Mouse (Mus musculus) kidney, adult 2 months (tissue): ENCODE results near the gene Xrcc5. TPM values are rescaled to one million over a fixed set of nuclear protein-coding genes. Genes with fewer than 3 reads are reported as not detected.
A peak's percentile ranks its signal among the peaks of the same experiment; 100 is the strongest.

Experiments used
- DNase-seq: peaks from one replicate; pipeline ENCODE4 v3.0.0; 2021
- H3K27ac ChIP-seq: fragments of 200-500 bp; 2 replicates; pipeline ENCODE4 v1.5.1; 2012; ENCODE audit warnings: low read depth, low read length, control low read depth, inconsistent platforms; ENCODE audit not compliant: insufficient read depth
- H3K27me3 ChIP-seq: fragments of 200-500 bp; replicated peaks from 2 replicates; pipeline ENCODE4 v1.6.1; 2012; ENCODE audit warnings: mild to moderate bottlenecking, moderate library complexity, low read length, inconsistent platforms; ENCODE audit not compliant: control insufficient read depth, insufficient read depth
- H3K36me3 ChIP-seq: fragments of 200-500 bp; 2 replicates; pipeline ENCODE4 v1.6.1; 2012; ENCODE audit warnings: mild to moderate bottlenecking, moderate library complexity, low read length, inconsistent platforms; ENCODE audit not compliant: control insufficient read depth, insufficient read depth
- H3K4me1 ChIP-seq: fragments of 200-500 bp; 2 replicates; pipeline ENCODE4 v1.6.1; 2011; ENCODE audit warnings: low read length; ENCODE audit not compliant: control insufficient read depth, insufficient read depth
- H3K4me3 ChIP-seq: fragments of 200-500 bp; 2 replicates; pipeline ENCODE4 v1.5.1; 2011; ENCODE audit warnings: mild to moderate bottlenecking, low read depth, low read length, control low read depth; ENCODE audit not compliant: insufficient read depth
- CTCF ChIP-seq: fragments of 200-500 bp; conservative IDR thresholded peaks from 2 replicates; pipeline ENCODE4 v1.5.1; 2011; ENCODE audit warnings: low read depth, mild to moderate bottlenecking, control low read depth, low read length, moderate library complexity, mixed read lengths; ENCODE audit not compliant: insufficient read depth, insufficient read length
- POLR2A ChIP-seq: fragments of 200-500 bp; IDR thresholded peaks from one replicate; pipeline ENCODE4 v1.6.1; 2011; ENCODE audit warnings: low read depth, low read length, control low read depth
- WGBS: fragments of 180-500 bp; shearing (Covaris S2); methylation state at CpG from one replicate; pipeline ENCODE4 v1.1.7; 2018; 5-methylcytosine and 5-hydroxymethylcytosine counted together
- polyA plus RNA-seq: library from polyadenylated mRNA; depleted of rRNA; stranded (reverse); fragments of >200 nt; gene quantifications from 2 replicates; pipeline ENCODE4 v1.2.3, GENCODE M21; 2012

Xrcc5 gene
- polyA plus RNA-seq, 1 experiment, result 11.4 TPM

DNA sequence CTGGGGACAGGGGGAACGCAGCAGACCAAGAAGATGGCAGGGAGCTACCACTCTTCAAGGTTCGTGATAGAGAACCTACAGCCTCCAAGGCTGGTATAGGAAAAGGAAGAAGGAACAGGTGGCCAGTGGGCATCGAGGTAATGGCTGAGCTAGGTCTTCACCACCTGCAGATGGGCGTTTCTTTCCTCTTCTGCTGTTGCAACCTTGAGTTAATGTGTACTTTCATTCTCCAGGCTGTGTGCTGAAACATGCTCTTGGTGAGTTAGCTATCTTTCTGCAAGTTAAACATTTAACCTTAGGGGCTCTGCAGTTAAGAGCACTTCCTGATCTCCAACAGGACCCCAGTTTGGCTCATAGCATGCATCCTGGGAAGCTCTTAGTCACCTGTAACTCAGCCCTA lies 19.3 kb upstream of the Xrcc5 start:
- Histone ChIP-seq H3K36me3 (no peaks in the 10 kb centered on the region), H3K4me1 (peaks cover 29% of the 10 kb centered on the region; the same call in 1 of the 2 replicates), H3K4me3 (peak overlapping the region; percentile 2; the same call in 1 of the 2 replicates), H3K27me3 (no peaks in the 10 kb centered on the region), H3K27ac (peak overlapping the region; percentile 77)
- peak; percentile 85 for DNase-seq
- 45% methylated on average over 4 of the region's 4 CpGs for WGBS
- no peak for TF ChIP-seq CTCF
- TF ChIP-seq POLR2A, result peak; percentile 9

DNA sequence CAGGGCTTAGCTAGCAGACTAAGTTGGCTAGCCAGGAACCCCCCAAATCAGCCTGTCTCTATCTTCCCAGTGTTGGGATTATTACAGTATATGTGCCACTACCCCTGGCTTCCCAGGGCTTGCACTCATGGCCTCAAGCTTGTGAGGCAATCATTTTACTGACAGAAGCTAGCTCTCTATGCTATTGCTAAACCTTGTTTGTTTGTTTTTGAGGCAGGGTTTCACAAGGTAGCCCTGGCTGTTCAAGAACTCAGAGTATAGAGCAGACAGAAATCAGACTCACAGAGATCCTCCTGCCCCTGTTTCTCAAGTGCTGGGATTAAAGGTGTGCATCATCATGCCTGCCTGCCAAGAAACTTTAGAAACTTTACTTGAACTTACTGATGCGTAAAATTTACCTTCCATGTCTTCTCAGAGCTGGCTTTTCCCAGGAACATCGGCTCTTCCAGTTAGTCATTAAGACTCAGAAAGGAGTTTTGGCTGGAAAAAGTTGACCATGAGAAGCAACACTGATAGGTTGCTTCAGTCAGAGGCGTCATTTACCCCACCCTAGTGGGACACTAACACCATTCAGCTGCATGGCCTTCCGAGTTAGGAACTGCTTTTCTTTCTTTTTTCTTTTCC lies 18.6 kb upstream of the Xrcc5 start:
- Histone ChIP-seq H3K4me3 (no peak overlapping the region), H3K4me1 (peaks cover 30% of the 10 kb centered on the region; the same call in 1 of the 2 replicates), H3K27ac (peak overlapping the region; percentile 66), H3K36me3 (no peaks in the 10 kb centered on the region), H3K27me3 (no peaks in the 10 kb centered on the region)
- TF ChIP-seq CTCF, result no peak
- TF ChIP-seq POLR2A, result no peak
- WGBS, result 47% methylated on average over 4 of the region's 4 CpGs
- DNase-seq, result peak; percentile 90

DNA sequence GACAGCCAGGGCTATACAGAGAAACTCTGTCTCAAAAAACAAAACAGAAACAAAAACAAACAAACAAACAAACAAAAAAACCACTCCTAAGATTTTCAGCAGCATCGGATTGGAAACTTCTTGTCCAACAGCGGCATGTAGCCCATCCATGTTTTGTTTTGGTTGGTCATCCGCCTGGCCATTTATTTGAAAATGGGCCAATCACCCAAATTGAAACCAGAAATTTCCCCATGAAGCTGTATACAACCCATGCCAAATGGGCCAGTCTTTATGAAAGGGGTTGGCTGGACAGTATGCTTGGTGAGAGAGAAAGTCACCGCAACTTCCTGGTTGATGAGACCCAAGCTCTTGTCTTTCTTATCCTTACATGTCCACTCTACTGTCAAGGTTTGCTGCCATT lies 16.3 kb upstream of the Xrcc5 start:
- Histone ChIP-seq H3K4me3 (no peak overlapping the region), H3K4me1 (peaks cover 33% of the 10 kb centered on the region; the same call in 1 of the 2 replicates), H3K27me3 (no peaks in the 10 kb centered on the region), H3K27ac (peak overlapping the region; percentile 97), H3K36me3 (no peaks in the 10 kb centered on the region)
- WGBS, result 93% methylated on average over 4 of the region's 4 CpGs
- TF ChIP-seq POLR2A (no peak), CTCF (no peak)
- DNase-seq, result no peak

DNA sequence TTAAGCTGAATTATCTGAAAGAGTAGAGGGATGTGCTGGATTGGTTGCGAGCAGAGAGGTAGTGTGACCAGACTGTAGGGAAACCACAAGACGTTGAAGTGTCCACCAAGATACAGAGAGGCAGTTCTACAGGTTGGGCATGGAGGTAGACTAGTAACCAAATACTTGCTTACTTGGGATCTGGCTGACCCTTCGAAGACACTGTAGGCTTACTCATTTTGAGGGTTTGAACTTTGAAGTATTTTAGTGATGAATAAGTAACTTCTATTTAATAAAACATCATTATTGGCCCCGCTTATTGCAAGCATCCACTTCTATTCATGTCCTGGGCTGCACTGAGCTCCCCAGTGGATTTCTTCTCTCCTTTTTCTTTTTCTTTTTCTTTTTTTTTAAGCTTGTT lies 15.8 kb upstream of the Xrcc5 start:
- H3K4me3 ChIP-seq, result no peak overlapping the region
- peaks cover 33% of the 10 kb centered on the region; the same call in 1 of the 2 replicates for H3K4me1 ChIP-seq
- TF ChIP-seq POLR2A, result no peak
- peak; percentile 71 for DNase-seq
- peak overlapping the region; percentile 97 for H3K27ac ChIP-seq
- no peaks in the 10 kb centered on the region for H3K36me3 ChIP-seq
- 62% methylated on average over 4 of the region's 4 CpGs for WGBS
- H3K27me3 ChIP-seq, result no peaks in the 10 kb centered on the region

DNA sequence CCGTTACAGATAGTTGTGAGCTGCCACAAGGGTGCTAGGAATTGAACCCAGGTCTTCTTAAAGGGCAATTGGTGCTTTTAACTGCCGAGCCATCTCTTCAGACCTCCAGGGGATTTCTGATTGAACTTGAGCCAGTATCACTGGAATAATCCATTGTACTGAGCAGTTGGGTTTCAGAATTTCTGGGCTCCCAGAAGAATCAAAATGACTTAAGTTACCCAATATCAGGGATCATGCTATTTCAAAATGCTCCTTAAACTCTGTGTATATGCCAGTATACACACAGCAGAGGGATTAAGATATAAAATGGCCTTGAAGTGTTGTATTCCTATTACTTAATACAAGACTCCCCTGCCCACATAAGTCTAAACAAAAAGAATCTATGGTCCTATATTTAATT lies 15.3 kb upstream of the Xrcc5 start:
- Histone ChIP-seq H3K27ac (peak overlapping the region; percentile 91), H3K27me3 (no peaks in the 10 kb centered on the region), H3K4me3 (no peak overlapping the region), H3K4me1 (peaks cover 33% of the 10 kb centered on the region; the same call in 1 of the 2 replicates), H3K36me3 (no peaks in the 10 kb centered on the region)
- TF ChIP-seq CTCF (no peak), POLR2A (no peak)
- DNase-seq, result no peak
- 63% methylated on average over 2 of the region's 2 CpGs for WGBS

DNA sequence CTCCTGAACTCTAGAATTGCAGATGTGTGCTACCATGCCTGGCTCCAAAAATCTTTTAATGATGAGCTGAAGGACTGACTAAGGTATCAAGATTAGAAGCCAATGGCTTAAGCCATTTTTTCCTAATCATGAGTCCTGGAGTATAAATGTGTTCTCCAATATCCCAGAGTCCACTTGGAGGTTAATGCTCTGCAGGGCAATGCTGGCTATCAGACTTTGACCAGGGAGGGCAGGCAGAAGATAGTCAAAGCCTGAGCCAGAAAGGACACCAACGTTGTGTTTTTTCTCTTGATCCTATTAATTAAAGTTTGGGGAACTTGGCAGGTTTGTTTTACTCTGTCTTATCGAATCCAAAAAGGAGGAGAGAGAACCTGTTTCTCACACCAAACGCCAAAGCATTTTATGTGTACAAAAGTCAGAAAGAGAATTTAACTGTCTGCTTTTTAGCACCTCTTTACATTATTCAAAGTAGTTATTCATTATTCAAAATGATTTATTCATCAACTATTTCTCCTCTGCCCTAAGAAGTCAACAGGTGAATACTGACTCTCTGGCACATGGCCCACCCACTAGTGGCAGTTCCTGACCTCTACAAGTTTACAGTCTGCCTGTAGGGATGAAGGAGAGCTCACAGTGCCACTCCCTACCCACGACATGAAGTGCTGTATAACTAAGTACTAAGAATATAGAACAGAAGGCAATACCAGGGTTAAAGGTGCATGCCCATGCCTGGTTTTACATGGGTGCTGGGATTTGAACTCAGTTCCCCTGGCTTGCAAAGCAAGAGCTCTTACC lies 13.2 kb upstream of the Xrcc5 start:
- Histone ChIP-seq H3K27me3 (no peaks in the 10 kb centered on the region), H3K4me3 (no peak overlapping the region), H3K4me1 (peaks cover 29% of the 10 kb centered on the region; the same call in 1 of the 2 replicates), H3K36me3 (no peaks in the 10 kb centered on the region), H3K27ac (peak overlapping the region; percentile 71)
- peak; percentile 92 for DNase-seq
- WGBS, result 40% methylated on average over 4 of the region's 4 CpGs
- TF ChIP-seq POLR2A (no peak), CTCF (no peak)

DNA sequence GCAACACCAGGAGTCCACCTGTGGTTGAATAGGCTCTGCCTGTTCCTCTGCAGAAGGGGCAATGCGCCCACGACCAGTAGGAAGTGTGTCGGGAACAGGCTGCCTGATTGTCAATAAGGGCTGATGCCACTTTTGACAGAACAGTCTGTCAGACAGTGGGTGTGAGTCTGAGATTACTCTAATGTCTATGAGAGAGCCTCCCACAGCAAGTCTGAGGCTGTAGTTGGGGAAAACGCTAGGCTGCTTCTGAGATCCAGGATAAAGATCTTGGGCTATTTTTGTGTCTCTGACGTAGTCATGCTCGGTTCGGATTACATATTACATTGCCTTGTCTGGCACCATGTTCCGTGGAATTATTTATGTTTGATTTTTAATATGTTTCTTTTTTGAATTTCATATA lies 11.5 kb upstream of the Xrcc5 start:
- no peaks in the 10 kb centered on the region for H3K27me3 ChIP-seq
- H3K4me3 ChIP-seq, result no peak overlapping the region
- peak overlapping the region; percentile 65; the same call in 1 of the 2 replicates for H3K27ac ChIP-seq
- WGBS, result 62% methylated on average over 8 of the region's 8 CpGs
- H3K36me3 ChIP-seq, result no peaks in the 10 kb centered on the region
- TF ChIP-seq POLR2A (no peak), CTCF (no peak)
- H3K4me1 ChIP-seq, result peaks cover 22% of the 10 kb centered on the region; the same call in 1 of the 2 replicates
- DNase-seq, result no peak

DNA sequence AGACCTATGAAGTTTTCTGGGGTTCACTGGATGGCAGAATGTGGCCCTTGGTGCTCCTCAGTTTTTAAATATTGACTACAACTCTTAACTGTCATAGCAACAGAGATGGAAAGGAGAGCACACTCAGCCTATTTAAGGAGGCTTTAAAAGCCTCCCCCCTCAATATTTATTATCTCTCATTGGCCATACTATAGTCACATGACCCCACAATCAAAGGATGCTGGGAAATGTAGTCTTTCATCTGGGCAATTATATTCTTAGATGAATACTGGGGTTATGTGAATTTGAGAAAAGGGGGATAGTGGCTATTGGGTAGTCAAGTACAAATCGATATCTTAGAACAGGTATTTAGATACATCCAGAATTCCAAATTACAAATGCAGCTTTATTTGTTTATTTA lies 5.4 kb upstream of the Xrcc5 start:
- Histone ChIP-seq H3K4me3 (no peak overlapping the region), H3K27me3 (no peaks in the 10 kb centered on the region), H3K4me1 (peaks cover 6% of the 10 kb centered on the region; the same call in 1 of the 2 replicates), H3K27ac (no peak overlapping the region), H3K36me3 (no peaks in the 10 kb centered on the region)
- DNase-seq, result no peak
- TF ChIP-seq POLR2A, result no peak
- TF ChIP-seq CTCF, result no peak
- 93% methylated on average over 1 of the region's 1 CpGs for WGBS
